Mouse (Mus musculus) heart, adult 10 weeks (tissue): Measurements from ENCODE around the gene Rin3. TPM values are rescaled to one million over a fixed set of nuclear protein-coding genes. Genes with fewer than 3 reads are reported as not detected.

Source experiments
- polyA plus RNA-seq: library from polyadenylated mRNA; stranded (reverse); fragments of 350-450 nt; fragmentation: Illumina TruSeq; extraction: RNeasy Lipid Tissue Mini Kit (QIAGEN cat#74804); gene quantifications from one replicate; pipeline ENCODE4 v1.2.3, GENCODE M21; 2014; ENCODE audit warnings: low read depth, low replicate concordance

The Rin3 gene
- 9.0 TPM for polyA plus RNA-seq

GRCm38 (mm10) chr12:102282763-102283482, at the start of gene Rin3:
Gene Rin3 (plus strand): TSS chr12:102283048.

GRCm38 (mm10) chr12:102439632-102440023, 156.8 kb downstream of the Rin3 start, which contains the start of gene Lgmn:
Gene Lgmn (minus strand): TSS chr12:102439813.

Other genes starting within 250 kb of the Rin3 start
- 1.0 TPM for gene Slc24a4, start 154.3 kb upstream of the Rin3 start, polyA plus RNA-seq
- 81.9 TPM for gene Lgmn, start 156.8 kb downstream of the Rin3 start, polyA plus RNA-seq
- 27.9 TPM for gene Golga5, start 186.1 kb downstream of the Rin3 start, polyA plus RNA-seq